Mouse (Mus musculus) cerebellum, postnatal 36 days (tissue): ENCODE results near the gene Gm11992.

Experiments used
- DNase-seq, 2 experiments: peaks; one replicate each; pipeline ENCODE4 v3.0.0; 2021 to 2022; ENCODE audit warnings: mixed read lengths in 2 of 2

Gm11992 gene

DNA sequence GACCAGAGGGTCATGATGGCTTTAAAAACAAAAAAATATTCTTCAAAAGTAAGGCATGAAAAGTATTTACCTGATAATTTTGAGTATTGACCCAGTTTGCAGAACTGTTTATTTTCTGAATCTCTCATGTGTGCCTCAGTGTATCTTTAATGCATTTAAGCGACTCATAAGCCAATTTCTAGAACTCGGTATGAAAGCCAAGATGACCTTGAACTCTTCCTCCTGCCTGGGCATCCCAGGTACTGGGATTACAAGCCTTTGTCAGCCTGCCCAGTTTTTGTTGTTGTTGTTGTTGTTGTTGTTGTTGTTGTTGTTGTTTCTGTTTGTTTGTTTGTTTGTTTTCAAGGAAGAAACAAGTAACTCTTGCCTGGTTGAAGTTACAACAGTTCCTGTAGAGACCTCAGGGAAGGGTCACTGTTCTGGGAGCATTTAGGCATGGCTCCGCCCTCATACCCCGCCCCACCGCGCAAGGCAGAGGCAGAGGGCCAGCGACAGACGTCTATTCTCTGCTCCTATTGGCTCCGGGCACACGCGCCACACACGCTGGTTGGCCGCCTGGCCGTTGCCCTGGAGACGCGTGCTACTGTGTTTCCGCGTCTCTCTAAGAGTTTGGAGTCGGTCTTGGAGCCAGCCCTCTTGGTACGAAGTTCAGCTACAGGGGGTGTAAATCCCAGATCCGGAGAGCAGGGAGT, at the start of gene Gm11992:
Gene Gm11992, plus strand, starts transcription at position 584 of the 692 bp plus-strand sequence.
- peak; percentile 58 to 63 for DNase-seq

DNA sequence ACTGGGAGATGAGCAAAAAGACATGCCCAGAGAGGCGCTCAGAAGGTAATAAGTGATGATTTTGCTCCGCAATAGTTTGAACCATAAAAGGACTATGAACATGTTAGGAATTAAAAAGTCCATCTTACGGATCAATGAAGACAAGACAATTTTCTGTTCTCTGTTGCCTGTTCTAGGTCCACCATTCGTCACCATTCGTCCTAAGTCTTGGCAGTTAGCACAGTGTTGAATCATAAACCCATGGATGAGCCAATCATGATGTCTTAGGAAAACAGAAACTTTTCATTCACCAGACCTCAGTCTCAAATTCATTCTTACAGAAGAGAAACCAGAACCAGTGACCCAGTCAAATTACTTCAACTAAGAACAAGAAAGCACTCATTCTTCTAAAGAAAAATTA, 39.6 kb upstream of the Gm11992 start:
- no peak for DNase-seq

DNA sequence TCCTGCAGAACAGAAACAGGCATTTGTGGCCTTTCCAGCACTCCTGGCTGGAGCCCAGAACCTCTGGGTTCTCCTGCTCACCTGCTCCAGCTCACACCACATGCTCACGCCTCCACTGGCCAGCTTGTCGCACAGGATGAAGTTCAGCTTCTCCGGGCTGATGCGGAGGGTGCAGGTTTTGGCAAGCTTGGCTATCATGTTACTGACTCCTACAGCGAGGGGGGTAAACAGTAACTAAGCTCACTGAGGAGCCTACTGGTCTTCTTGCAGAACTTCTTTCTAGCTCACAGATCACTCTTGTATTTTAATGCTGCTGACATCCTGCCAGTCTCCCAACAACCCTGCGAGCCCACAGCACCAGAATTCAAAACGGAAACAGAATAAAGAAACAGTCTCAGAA, 38.0 kb upstream of the Gm11992 start:
- peak in 1 of 2 experiments; percentile 28 for DNase-seq

DNA sequence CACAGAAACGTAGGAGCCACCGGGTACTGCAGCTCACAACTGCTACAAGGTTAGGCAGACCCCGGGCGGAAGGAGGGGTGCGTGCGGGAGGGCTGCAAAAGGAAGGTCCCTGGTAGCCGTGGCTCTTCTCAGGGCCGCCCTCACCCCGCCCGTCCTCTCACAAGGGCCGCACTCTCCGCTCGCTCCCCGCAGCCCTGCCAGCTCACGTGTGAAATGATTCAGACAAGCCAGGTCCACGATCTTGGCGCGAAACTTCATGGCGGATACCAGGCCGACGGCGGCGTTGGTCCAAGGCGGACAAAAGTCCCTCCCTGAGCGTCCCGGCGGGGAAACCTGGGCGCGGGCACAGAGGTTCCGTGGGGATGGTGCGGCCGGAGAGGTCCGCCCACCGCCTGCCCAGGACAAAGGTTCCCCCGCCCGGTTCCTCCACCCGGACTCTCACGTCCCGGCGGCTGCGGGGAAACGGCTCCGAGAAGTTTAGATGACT, 37.5 kb upstream of the Gm11992 start, which contains the start of gene Hus1:
Gene Hus1, minus strand, starts transcription at position 339 of the 487 bp plus-strand sequence.
- peak; percentile 89 to 93 for DNase-seq

DNA sequence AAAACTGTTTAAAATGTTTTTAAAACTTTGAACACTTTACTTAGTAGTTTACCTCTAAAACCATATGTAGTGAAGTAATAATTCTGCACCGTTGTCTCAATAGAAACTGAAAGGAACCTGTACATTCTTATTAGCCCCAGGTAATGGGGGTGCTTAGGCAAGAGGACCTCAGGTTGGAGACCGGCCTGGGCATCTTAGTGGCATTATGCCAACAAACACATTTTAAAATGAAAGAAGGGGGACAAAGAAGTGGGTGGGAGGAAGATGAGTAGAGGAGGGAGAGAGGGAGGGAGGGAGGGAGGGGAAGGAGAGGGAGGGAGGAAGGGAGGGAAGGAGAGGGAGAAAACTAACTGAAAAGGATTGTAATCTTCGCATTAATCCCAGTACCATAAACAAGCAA, 37.0 kb upstream of the Gm11992 start:
- DNase-seq: no peak

DNA sequence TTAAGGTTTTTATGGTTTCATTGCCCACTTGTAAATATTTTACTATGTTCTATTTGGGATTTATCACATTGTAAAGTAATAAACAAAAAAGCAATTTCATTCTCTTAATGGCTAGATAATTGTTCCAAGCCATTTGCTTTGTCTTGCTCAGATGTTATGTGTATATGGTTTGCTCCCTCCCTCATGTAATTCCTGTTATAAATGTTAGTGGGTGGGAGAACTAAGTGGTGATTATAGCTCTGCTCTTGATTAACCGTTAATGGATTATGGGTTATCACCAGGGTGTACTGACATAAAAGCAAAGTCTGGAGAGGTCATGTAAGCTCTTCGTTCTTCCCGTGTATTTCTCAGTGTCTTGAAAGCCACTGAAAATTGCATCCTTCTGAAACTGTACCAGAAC, 33.7 kb upstream of the Gm11992 start:
- DNase-seq: no peak

DNA sequence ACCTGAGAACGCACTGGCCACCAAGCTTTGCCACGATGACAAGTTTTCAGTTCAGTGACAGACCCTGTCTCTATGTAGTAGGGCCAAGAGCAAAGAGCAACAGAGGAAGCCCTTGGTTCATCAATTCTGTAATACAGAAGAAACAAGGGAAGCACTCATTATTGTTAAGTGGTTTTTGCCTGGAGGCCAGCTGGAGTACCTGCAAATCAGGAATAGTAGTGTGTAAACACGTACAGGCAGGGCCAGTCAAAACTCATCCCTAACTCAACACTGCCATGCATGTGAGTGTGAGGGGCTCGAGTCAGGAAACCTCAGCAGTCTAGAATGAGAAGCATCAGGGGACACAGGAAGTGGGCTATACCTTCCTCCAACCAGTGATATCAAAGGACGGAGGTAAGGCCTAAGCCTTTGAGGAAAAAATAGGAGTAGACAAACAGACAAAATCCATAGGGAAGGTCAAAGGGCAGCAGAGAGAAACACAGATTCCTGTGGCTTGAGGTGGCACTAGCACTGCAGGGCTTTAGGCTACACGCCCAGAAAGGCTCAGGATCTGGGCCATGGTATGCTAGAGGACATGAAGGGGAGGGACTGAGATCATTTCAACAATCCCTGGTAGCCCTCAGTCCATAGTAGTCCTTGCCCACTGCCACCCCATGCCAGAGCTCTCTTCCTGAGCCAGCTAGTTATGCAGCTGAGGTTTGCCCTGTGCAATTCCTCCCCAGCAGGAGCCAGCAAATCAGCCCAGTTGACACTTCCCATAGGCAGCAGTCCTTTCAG, 29.7 kb upstream of the Gm11992 start:
- no peak for DNase-seq

DNA sequence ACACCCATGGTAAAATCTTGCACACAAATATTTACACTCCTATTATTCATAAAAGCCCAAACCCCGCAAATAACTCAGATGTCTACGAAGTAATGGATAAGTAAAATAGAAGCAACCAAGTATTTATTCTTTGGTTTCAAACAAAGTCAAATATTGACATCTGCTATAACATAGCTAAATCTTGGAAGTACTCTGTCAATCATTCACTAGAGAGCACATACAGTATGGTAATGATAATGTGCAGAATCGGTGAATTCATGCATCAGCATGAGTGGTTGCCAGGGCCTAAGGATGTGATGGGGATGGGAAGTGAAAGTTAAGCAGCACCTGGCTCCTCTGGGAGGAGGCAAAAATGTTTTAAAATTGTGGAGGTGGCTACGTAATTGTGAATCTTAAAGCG, 28.2 kb upstream of the Gm11992 start:
- DNase-seq: no peak

DNA sequence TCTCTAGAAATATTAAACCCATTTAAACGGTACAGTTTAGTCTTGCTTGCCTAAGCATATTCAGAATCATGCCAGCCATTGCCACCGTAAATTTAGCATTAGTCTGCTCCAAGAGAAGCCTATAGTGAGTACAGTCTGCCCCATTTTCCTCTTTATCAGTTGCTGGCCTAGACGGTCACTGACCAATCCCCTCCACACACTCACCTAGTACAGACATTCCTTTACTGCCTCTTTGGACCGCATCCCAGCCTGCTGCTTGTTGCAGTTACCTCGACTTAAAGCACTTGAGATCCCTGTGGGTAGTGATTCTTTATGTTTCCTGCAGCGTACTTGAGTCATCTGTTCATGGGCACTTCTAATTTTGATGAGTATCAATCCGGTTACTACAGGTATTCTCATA, 23.6 kb upstream of the Gm11992 start:
- no peak for DNase-seq

DNA sequence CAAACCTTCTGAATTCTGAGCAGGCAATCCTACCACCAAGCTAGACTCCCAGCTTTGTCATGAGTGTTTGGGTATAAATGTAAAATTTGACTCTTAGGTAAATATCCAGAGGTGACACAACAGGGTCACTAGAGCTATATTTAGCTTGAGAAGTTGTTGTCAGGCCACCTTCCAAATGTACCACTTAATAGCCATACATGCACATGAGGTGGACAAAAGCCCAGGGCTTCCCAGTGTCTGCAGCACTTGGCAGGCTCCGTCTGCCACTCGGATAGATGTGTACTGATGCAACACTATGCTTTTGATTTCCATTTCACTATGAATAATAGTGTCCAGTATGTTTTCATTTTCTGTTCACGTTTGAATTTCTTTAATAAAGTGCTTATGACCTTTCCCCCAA, 23.2 kb upstream of the Gm11992 start:
- no peak for DNase-seq

DNA sequence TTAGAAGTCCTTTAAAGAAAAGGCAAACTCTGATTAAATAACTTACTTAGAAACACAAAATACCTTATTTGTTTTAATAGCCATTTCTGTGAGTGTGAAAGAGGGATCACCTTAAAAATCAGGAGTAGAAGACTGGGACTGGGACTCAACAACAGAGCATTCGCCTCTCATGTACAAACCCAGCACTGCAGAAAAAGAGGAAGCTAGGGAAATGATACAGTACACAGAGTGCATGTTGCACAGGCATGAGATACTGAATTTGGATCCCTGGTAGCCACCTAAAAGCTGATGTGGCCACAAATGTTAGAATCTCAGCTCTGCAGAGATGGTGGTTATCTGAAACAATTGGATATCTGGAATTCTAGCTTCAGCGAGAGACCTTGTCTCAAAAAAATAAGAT, 16.9 kb upstream of the Gm11992 start:
- DNase-seq: no peak

DNA sequence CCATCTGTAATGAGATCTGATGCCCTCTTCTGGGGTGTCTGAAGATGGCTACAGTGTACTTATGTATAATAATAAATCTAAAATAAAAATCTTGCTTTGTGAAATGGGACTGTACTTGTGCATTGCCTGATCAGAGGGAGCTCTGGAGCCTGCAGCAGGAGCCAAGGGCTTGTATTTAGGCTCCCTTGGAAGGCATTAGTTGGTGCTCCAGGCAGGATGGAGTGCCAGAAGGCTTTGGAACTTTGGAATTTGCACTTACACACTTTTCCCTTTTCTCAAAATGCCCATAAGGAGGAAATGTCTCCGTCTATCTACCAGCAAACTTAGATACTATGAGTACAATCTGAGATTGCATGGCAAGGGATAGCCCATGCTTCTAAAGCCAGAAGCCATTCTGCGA, 1.8 kb upstream of the Gm11992 start:
- DNase-seq: no peak

DNA sequence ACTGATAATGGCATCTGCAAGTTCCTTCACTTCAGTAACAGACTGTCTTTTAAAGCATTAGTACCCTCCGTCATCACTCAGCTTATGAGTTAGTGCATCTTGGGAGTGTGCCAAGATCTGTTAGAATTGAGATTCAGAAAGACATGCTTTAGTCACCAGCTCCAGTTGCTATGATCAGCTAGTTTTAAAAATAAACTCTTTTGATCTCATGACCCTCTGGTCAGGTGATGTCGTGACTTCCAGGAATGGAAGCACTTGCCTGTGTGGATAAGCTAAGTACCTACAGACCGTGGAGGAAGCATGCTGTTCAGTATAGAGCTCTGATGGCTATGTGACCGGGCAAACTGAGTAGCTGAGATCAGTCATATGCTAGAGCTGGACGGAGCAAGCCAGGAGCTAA, 1.4 kb upstream of the Gm11992 start:
- no peak for DNase-seq

DNA sequence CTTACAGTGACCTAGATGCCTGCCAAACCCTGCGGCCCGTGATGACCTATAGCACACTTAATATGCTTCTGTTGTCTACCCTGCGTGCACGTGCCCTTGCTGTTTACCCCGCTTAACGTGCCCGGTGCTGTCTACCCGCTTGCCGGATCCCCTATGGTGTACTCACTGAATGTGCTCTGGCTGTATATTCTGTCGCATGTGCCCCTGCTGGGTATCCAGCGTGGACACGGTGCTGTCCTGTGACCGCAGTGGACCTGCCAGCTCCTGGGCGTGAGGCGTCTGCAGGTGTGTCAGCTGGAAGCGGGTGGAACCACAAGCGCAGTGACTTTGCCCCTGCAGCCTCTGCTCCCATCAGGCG, 288 bp downstream of the Gm11992 start, which contains the start of gene Sun3:
Gene Sun3, minus strand, starts transcription at position 289 of the 358 bp plus-strand sequence.
- DNase-seq: peak in 1 of 2 experiments; percentile 9

DNA sequence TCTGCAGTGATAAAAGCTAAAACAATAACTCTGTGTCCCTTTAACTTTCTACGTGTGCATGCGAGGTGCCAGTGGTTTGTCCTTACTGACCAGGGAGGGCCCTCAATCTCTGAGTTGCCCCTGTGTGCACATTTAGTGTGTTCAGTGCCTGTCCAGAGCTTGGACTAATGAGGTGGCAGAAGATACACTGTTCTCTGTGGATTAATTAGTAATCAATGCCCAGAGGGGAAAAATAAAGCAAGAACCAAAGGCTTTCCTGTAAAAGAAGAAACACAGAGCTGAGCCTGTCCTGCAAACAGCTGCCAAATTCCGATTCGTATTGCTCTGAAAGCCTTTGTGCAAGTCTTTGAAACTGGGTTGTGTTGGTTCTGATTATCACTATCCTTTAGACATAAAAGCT, 1.8 kb downstream of the Gm11992 start:
- no peak for DNase-seq

DNA sequence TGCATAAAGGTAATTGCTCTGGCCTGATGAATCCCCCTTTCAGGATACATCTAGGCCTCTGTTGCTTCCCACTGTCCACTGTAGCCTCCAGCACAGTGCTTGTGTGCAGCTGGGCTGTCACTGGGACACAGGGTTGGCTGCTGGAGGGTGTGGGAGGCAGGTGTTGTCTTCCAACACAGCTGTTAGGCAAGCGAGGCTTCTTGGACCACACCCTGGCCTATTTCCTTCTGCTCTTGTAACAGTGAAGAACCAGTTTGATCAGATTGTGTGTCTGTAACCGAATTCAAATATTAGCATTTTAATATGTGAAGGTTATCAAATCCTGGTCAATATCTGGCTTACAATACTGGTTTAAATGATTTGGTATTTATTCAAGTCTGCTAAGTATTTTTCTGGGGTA, 3.5 kb downstream of the Gm11992 start:
- no peak for DNase-seq

DNA sequence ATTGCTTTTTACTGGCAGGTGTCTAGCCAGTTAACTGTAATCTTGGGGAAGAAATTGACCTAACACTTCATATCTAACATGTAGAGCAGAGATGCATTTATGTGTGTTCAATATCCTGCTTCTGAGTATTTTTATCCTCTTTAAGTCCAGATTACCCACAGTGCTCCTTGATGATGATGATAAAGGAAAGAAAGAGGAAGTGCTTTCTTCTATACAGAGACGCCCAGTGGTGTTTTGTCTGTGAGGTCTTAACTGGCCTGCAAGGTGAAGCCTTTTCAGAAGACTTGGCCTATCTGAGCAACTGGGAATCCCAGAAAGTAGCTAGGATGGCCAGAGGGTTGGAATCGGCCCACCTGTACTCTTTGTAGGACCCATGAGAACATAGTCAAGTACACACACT, 8.5 kb downstream of the Gm11992 start:
- DNase-seq: no peak

DNA sequence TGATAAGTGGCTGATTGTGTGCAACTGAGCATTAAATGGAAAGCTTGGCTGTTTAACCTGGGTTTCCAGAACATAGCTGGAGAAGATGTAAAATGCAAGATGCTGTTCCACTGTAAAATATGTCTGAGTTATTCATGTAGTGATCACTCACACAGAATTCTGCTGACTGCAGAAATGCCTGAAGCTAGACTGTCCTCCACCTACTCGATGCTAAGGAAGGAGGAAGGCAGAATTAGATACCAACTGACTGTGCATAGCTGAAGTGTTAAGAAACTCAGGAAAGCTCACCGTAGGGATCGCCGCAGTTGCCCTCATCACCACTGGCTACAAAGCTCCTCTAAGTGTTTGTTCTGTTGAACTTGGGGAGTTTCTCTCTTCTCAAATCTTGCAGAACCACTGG, 9.3 kb downstream of the Gm11992 start:
- DNase-seq: no peak

DNA sequence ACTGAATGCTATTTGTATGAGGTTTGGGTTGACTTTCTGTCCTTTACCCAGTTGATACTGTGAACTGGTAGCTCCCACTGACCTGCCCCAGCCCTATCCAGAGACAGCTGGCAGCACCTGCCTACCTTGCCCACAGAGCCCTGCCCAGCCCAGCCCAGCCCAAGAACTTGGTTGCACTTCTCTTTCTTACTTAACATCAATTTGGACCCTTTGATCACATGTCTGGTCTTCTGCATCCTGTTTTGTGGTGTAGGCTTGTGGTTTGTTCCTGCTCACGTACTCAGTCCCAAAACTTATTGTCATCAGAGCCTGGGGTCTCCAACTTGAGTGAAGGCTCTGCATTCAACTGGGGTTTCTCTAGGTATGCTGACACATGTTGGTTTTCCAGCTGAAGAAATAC, 11.6 kb downstream of the Gm11992 start:
- no peak for DNase-seq

DNA sequence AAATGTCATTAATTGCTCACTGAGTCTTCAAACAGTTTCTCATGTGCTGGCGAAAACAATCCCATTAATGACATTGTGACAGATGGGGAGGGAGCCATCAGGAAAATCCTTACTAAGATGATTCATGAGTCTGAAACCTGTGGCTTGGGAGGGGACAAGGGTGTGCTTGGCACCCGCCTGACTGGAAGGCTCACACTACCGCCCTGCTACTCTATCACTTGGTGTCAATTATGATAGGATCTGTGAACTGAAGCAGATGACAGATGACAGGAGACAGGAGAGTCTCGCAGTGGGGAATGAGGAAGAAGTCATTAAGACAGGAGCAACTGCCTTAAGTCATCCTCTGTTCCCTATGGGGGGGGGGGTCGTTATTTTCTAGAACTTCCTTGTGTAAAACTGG, 12.1 kb downstream of the Gm11992 start:
- no peak for DNase-seq

DNA sequence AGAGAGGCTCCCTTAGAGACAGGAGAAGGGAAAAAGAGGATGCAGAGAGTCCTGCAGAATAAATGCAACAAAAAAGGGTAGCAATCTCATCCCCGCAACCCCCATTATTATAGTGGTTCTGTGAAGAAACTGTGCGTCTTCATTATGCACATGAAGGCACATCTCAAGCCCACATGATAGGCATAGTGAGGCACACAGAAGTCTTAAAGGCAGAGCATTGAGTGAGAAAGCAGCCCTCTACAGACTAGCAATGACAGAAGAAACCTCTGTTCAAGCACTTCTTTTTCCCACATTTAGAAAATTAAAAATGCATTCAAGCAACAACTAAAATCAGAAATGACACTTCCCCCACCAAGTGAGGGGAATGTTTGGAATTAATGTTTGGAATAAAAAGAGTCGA, 28.1 kb downstream of the Gm11992 start:
- no peak for DNase-seq

DNA sequence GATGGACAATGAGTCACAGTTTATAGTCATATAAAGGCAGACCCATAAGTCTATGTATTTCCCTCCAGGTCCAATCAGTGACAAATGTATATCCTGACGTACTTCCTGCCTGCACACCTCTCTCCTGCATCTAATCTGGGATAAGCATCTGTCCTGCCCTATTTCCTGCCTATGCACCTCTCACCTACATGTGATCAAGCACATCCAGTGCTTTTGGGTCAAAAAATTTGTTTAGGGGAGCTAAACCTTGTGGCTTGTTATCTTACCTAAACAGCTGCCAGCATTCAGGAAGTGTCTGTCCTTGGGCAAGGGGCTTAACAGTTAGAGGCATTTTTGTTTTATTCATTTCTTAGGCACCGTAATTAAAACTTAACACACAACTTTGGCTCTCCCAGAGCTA, 64.8 kb downstream of the Gm11992 start:
- no peak for DNase-seq

DNA sequence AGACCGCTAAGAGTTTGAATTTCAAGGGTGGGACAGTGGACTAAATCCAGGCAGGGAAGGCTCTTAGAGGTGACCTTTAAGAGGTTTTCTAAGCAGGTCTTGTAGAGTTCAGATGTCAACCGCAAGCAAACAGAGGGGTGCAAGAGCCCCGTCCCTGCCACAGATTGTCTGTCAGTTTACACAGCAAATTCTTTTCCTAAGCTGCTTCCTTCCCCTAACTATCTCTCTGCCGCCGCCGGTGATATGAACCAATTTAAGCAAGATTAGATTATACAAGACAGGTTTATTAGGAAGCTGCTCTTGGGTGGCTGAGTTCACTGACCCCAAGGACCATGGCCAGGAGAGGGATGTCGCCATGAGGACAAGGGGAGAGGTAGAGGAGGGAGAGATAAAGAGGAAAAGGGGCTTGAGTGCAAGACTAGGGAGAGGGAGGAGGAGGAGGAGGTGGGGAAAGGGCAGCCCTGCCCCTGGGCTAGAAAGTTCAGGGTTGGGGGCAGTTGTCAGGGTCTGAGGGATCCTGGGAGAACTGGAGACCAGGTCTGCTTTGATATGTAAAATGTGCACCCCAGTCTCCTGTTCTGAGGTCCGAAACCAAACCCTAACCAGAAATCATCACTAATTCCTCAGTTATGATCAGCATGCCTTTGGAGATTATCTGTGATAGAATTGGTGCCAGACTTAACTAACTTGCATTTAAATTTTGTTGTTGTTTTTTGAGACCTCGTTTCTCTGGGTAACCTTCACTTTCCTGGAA, 67.2 kb downstream of the Gm11992 start:
- DNase-seq: no peak

DNA sequence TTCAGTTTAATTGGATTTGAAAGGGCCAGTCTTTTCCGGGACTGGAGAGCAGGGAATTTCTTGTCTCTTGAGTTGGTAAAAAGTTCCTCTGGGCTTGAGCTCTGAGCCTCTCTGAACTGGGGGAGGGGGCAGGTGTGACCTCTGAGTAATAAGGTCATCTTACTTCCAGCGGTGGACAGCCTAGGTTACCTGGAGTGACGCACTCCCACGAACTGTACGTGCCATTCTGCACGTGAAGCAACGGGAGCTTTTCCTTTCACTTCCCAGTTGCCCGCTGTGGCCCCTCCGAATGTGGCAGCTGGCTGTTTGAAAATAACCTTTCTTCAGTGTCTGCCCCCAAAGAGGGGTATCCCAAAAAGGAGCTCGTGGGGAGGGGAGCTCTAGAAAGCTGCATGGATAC, 67.7 kb downstream of the Gm11992 start:
- DNase-seq: no peak
